Mouse (Mus musculus): ENCODE measurements around the gene Fbxo47. TPM values are rescaled to one million over a fixed set of nuclear protein-coding genes. Genes with fewer than 3 reads are reported as not detected.

Fbxo47 gene
- total and polyA plus RNA-seq, 2 experiments from 2014 or later: 0.38 to 0.88 TPM

DNA sequence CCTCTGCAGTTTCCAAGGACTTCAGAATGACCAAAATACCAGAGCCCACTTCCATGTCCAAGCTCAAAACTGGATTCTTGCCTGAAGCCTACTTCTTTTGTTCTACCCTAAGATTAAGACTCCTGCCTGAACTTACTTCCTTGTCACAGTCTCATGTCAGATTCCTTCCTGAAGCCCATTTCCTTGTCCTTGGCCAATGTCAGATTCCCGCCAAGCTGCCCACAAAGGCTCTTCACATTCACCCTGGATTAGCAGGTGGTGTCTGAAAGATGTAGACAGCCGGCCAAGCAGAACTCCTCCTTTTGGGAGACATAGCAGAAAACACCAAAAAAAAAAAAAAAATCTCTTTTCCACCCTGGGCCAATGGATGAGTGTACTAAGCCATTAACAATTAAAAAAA is 31.5 kb upstream of the Fbxo47 start:
- Histone ChIP-seq H3K9me3 (ENCODE audit: low read length) (no peaks in the 10 kb centered on the region), H3K4me2 (ENCODE audit: low read depth, low read length, poor library complexity, severe bottlenecking) (no peak overlapping the region), H3K27me3 (ENCODE audit: insufficient read depth, low read length) (no peaks in the 10 kb centered on the region), H3K36me3 (ENCODE audit: insufficient read depth, low read length) (no peaks in the 10 kb centered on the region), H3K4me1 (ENCODE audit: insufficient read depth, low read length) (no peaks in the 10 kb centered on the region), H3K4me3 (ENCODE audit: low read depth, low read length) (no peak overlapping the region), H3K9ac (replicated peaks; ENCODE audit: low read length, poor library complexity, severe bottlenecking) (no peak overlapping the region), H3K27ac (ENCODE audit: low read depth, low read length) (no peak overlapping the region)
- ATAC-seq (ENCODE audit: low FRiP score) (no peak), DNase-seq (ENCODE audit: low spot score) (no peak)
- TF ChIP-seq CTCF (IDR thresholded peaks at IDR 0.05): no peak
- 76% methylated on average over 2 of the region's 2 CpGs for WGBS

DNA sequence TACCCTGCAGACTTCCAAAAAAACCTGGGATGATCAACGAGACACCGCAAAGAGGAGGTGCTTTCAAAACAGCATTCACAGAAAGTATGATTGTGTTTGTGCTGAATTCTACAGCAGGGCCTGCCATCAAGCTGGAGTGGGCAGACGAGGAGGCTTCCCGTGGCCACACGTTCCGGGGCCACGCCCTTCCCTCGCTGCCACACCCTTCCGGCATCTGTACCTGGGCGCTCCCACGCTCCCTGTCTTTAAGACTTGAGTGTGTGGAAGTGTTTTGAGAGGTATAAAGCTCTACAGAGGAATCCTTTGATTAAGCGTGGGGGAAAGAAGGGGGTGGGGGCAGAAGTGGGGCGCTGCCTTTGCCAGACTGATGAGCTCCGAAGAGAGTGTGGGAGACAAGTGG is 29.2 kb upstream of the Fbxo47 start:
- no peak for ATAC-seq (ENCODE audit: low FRiP score)
- DNase-seq (ENCODE audit: low spot score): no peak
- no peak overlapping the region for H3K9ac ChIP-seq (replicated peaks; ENCODE audit: low read length, poor library complexity, severe bottlenecking)
- no peaks in the 10 kb centered on the region for H3K4me1 ChIP-seq (ENCODE audit: insufficient read depth, low read length)
- H3K36me3 ChIP-seq (ENCODE audit: insufficient read depth, low read length): no peaks in the 10 kb centered on the region
- H3K27me3 ChIP-seq (ENCODE audit: insufficient read depth, low read length): no peaks in the 10 kb centered on the region
- no peaks in the 10 kb centered on the region for H3K9me3 ChIP-seq (ENCODE audit: low read length)
- no peak overlapping the region for H3K4me2 ChIP-seq (ENCODE audit: low read depth, low read length, poor library complexity, severe bottlenecking)
- WGBS: 90% methylated on average over 14 of the region's 14 CpGs
- TF ChIP-seq CTCF (IDR thresholded peaks at IDR 0.05): no peak
- no peak overlapping the region for H3K27ac ChIP-seq (ENCODE audit: low read depth, low read length)
- H3K4me3 ChIP-seq (ENCODE audit: low read depth, low read length): no peak overlapping the region

DNA sequence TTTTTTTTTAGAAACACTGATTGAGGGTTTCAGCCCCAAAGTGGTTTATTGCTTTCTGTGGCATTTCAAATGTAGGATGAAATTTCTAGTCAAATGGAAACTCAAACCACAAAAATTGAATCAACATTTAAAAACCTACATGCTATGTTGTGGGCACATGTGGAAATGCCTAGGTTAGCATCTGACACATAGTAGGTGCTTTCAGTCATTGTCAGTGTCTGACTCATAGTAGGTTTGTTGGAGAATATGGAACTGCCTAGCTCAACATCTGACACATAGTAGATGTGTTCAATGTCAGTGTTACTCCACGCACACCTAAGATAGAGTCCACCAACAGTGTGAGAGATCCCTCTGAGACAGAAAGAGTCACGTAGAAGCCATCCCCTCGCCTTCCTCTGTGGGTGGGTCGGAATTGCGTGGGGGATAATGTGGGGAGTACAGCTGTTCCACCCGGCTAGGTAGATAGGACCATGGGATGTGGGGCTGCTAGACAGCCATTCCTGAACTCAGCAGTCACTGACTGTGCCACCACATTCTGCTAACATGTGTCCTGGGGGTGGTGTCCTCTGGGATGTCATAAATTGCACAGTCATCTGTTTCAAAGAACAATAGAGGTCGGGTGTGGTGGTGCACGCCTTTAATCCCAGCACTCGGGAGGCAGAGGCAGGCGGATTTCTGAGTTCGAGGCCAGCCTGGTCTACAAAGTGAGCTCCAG is 24.8 kb upstream of the Fbxo47 start:
- Histone ChIP-seq H3K36me3 (ENCODE audit: insufficient read depth, low read length) (no peaks in the 10 kb centered on the region), H3K9ac (replicated peaks; ENCODE audit: low read length, poor library complexity, severe bottlenecking) (no peak overlapping the region), H3K4me3 (ENCODE audit: low read depth, low read length) (no peak overlapping the region), H3K9me3 (ENCODE audit: low read length) (no peaks in the 10 kb centered on the region), H3K4me2 (ENCODE audit: low read depth, low read length, poor library complexity, severe bottlenecking) (no peak overlapping the region), H3K27ac (ENCODE audit: low read depth, low read length) (no peak overlapping the region), H3K4me1 (ENCODE audit: insufficient read depth, low read length) (no peaks in the 10 kb centered on the region), H3K27me3 (ENCODE audit: insufficient read depth, low read length) (no peaks in the 10 kb centered on the region)
- DNase-seq (ENCODE audit: low spot score) (no peak), ATAC-seq (ENCODE audit: low FRiP score) (no peak)
- 87% methylated on average over 11 of the region's 11 CpGs for WGBS
- TF ChIP-seq CTCF (IDR thresholded peaks at IDR 0.05): no peak

DNA sequence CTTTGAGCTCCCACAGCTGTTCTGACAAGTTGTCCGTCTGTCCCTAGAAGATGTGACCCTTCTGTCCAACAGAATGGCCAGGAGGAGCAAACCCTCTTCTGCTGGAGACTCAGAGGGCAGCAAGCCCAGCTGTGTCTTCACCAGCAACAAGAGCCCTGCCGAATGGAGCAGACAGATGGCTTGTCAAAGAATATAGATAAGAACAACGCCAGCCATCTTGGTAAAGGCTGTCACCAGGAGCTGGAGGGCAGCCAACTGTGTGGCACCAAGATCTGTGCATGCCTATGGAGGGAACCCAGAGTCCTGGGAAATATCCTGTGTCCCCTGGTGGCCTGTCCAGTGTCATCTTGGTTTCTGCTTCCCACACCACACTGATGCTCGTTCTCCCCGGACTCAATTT is 24.0 kb upstream of the Fbxo47 start:
- Histone ChIP-seq H3K4me2 (ENCODE audit: low read depth, low read length, poor library complexity, severe bottlenecking) (no peak overlapping the region), H3K9ac (replicated peaks; ENCODE audit: low read length, poor library complexity, severe bottlenecking) (no peak overlapping the region), H3K4me1 (ENCODE audit: insufficient read depth, low read length) (no peaks in the 10 kb centered on the region), H3K4me3 (ENCODE audit: low read depth, low read length) (no peak overlapping the region), H3K36me3 (ENCODE audit: insufficient read depth, low read length) (no peaks in the 10 kb centered on the region), H3K9me3 (ENCODE audit: low read length) (no peaks in the 10 kb centered on the region), H3K27ac (ENCODE audit: low read depth, low read length) (no peak overlapping the region), H3K27me3 (ENCODE audit: insufficient read depth, low read length) (no peaks in the 10 kb centered on the region)
- ATAC-seq (ENCODE audit: low FRiP score): no peak
- WGBS: 91% methylated on average over 5 of the region's 5 CpGs
- no peak for TF ChIP-seq CTCF (IDR thresholded peaks at IDR 0.05)
- DNase-seq (ENCODE audit: low spot score): no peak

DNA sequence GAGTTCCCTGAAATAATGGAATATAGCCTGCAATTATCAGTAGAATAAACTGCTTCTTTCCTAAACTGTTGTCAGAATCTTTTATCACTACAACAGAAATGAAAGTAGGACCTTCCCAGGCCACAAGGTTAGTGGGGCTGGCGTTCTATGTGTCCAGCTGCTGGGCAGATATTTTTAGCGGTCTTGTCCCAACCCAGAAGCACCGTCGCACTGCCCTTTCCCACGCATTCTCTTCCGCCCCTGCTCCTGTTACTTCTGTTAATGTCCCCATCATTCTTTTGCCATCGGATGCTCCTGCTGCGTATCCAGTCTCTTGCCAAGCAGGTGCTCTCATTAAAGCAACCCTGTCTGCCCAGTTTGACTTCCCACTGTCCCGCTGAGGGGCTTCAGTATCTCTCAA is 23.0 kb upstream of the Fbxo47 start:
- WGBS: 88% methylated on average over 9 of the region's 9 CpGs
- TF ChIP-seq CTCF (IDR thresholded peaks at IDR 0.05): no peak
- H3K27ac ChIP-seq (ENCODE audit: low read depth, low read length): no peak overlapping the region
- no peaks in the 10 kb centered on the region for H3K4me1 ChIP-seq (ENCODE audit: insufficient read depth, low read length)
- no peak overlapping the region for H3K9ac ChIP-seq (replicated peaks; ENCODE audit: low read length, poor library complexity, severe bottlenecking)
- H3K4me2 ChIP-seq (ENCODE audit: low read depth, low read length, poor library complexity, severe bottlenecking): no peak overlapping the region
- DNase-seq (ENCODE audit: low spot score) (no peak), ATAC-seq (ENCODE audit: low FRiP score) (no peak)
- H3K36me3 ChIP-seq (ENCODE audit: insufficient read depth, low read length): no peaks in the 10 kb centered on the region
- no peaks in the 10 kb centered on the region for H3K9me3 ChIP-seq (ENCODE audit: low read length)
- no peak overlapping the region for H3K4me3 ChIP-seq (ENCODE audit: low read depth, low read length)
- no peaks in the 10 kb centered on the region for H3K27me3 ChIP-seq (ENCODE audit: insufficient read depth, low read length)

DNA sequence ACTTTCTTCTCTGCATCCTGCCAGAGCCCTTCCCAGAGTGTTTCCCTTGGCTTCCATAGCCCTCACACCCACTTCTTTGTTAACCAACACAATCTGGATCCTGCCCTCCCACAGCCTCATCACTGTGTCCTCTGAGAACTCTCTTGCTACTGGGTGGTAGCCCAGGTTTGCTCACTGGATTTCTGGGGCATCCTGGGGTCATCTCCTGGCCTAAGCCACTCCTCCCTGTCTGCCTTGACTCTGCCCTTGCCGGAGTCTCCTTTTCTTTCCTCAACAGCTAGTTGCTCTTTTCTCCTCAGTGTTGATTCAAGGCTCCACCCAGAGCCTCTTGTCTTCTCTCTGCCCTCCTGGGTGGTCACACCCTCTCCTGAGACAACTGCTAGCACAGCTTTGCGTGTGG is 22.0 kb upstream of the Fbxo47 start:
- Histone ChIP-seq H3K36me3 (ENCODE audit: insufficient read depth, low read length) (no peaks in the 10 kb centered on the region), H3K4me1 (ENCODE audit: insufficient read depth, low read length) (no peaks in the 10 kb centered on the region), H3K9ac (replicated peaks; ENCODE audit: low read length, poor library complexity, severe bottlenecking) (no peak overlapping the region), H3K27me3 (ENCODE audit: insufficient read depth, low read length) (no peaks in the 10 kb centered on the region), H3K4me2 (ENCODE audit: low read depth, low read length, poor library complexity, severe bottlenecking) (no peak overlapping the region), H3K27ac (ENCODE audit: low read depth, low read length) (no peak overlapping the region), H3K4me3 (ENCODE audit: low read depth, low read length) (no peak overlapping the region), H3K9me3 (ENCODE audit: low read length) (no peaks in the 10 kb centered on the region)
- WGBS: 70% methylated on average over 2 of the region's 2 CpGs
- TF ChIP-seq CTCF (IDR thresholded peaks at IDR 0.05): no peak
- DNase-seq (ENCODE audit: low spot score): no peak
- no peak for ATAC-seq (ENCODE audit: low FRiP score)
